Mouse (Mus musculus) urinary bladder, postnatal 14 days (tissue): ENCODE data around the gene Ostf1.
A peak's percentile ranks its signal among the peaks of the same experiment; 100 is the strongest.

Experiments used
- DNase-seq: peaks from one replicate; pipeline ENCODE4 v3.0.0; 2021; ENCODE audit warnings: low spot score

Ostf1 gene

GRCm38 (mm10) chr19:18631644-18632219, at the start of gene Ostf1, which contains the start of gene Nmrk1:
Ostf1 (minus strand) TSS chr19:18631823.
Nmrk1 (plus strand) TSS chr19:18631950.
- DNase-seq = peak; percentile 99

- no peak for DNase-seq
Observed at GRCm38 (mm10) chr19:18673116-18673515, 41.5 kb upstream of the Ostf1 start.

- no peak for DNase-seq
Observed at GRCm38 (mm10) chr19:18672498-18672897, 40.9 kb upstream of the Ostf1 start.

- DNase-seq = peak; percentile 41
Observed at GRCm38 (mm10) chr19:18671056-18671741, 39.6 kb upstream of the Ostf1 start.

GRCm38 (mm10) chr19:18670608-18671007, 39.0 kb upstream of the Ostf1 start, which contains the start of gene Carnmt1:
Carnmt1 (plus strand) TSS chr19:18670764.
- peak; percentile 99 for DNase-seq

- no peak for DNase-seq
Observed at GRCm38 (mm10) chr19:18669551-18669950, 37.9 kb upstream of the Ostf1 start.

- no peak for DNase-seq
Observed at GRCm38 (mm10) chr19:18666966-18667365, 35.3 kb upstream of the Ostf1 start.

- DNase-seq = no peak
Observed at GRCm38 (mm10) chr19:18663904-18664303, 32.3 kb upstream of the Ostf1 start.

- no peak for DNase-seq
Observed at GRCm38 (mm10) chr19:18661683-18662082, 30.1 kb upstream of the Ostf1 start.

- no peak for DNase-seq
Observed at GRCm38 (mm10) chr19:18660466-18660865, 28.8 kb upstream of the Ostf1 start.

- no peak for DNase-seq
Observed at GRCm38 (mm10) chr19:18659349-18659748, 27.7 kb upstream of the Ostf1 start.

GRCm38 (mm10) chr19:18658473-18658872, 26.9 kb upstream of the Ostf1 start:
- peak; percentile 29 for DNase-seq

- no peak for DNase-seq
Observed at GRCm38 (mm10) chr19:18655999-18656398, 24.4 kb upstream of the Ostf1 start.

GRCm38 (mm10) chr19:18654984-18655383, 23.4 kb upstream of the Ostf1 start:
- DNase-seq = no peak

- peak; percentile 10 for DNase-seq
Observed at GRCm38 (mm10) chr19:18654330-18654729, 22.7 kb upstream of the Ostf1 start.

- no peak for DNase-seq
Observed at GRCm38 (mm10) chr19:18653058-18653457, 21.4 kb upstream of the Ostf1 start.

- peak; percentile 31 for DNase-seq
Observed at GRCm38 (mm10) chr19:18652592-18652991, 21.0 kb upstream of the Ostf1 start.

- no peak for DNase-seq
Observed at GRCm38 (mm10) chr19:18650473-18650872, 18.9 kb upstream of the Ostf1 start.

GRCm38 (mm10) chr19:18649955-18650354, 18.3 kb upstream of the Ostf1 start:
- DNase-seq = no peak

GRCm38 (mm10) chr19:18648558-18648945, 16.9 kb upstream of the Ostf1 start:
- DNase-seq = no peak

GRCm38 (mm10) chr19:18647775-18648557, 16.3 kb upstream of the Ostf1 start:
- no peak for DNase-seq

- DNase-seq = no peak
Observed at GRCm38 (mm10) chr19:18646853-18647420, 15.3 kb upstream of the Ostf1 start.

- no peak for DNase-seq
Observed at GRCm38 (mm10) chr19:18646397-18646796, 14.8 kb upstream of the Ostf1 start.
